Mouse (Mus musculus): Measurements from ENCODE around the gene Catsper1.

The Catsper1 gene

DNA sequence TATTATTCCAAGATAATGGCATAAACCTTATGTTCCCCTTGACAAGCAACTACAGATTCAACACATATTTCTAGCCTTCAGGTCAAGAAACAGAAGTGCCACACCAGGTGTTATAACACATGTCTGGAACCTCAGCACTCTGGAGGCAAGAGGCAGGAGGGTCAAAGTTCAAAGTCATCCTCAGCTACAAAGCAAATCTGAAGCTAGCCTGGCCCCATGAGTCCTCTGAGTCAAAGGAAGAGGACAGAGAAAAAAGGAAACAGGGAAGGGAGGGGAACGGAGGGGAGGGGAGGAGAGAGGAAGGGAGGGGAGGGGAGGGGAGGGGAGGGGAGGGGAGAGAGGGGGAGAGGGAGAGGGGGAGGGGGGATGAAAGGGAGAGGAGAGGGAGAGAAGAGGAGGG lies 20.5 kb downstream of the Catsper1 start:
- no peak for DNase-seq

DNA sequence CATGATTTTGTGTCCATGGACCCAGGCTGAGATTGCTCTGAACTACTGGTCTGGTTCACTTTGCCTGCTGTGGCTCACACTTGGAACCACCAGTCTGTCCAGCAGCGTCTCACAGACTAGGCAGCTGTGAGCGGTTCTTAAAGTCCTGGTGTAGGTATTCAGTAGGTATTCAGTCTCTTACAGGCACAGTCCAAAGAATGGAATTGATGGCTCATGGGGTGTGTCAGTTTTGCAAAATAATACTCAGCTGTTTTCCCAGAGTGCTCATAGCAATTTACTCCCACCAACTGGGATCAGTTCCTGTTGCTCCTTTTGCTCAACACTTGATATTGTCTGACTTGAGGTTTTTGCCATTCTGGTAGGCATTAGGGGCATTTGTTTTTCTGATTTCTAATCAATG lies 26.6 kb downstream of the Catsper1 start:
- DNase-seq, result no peak

DNA sequence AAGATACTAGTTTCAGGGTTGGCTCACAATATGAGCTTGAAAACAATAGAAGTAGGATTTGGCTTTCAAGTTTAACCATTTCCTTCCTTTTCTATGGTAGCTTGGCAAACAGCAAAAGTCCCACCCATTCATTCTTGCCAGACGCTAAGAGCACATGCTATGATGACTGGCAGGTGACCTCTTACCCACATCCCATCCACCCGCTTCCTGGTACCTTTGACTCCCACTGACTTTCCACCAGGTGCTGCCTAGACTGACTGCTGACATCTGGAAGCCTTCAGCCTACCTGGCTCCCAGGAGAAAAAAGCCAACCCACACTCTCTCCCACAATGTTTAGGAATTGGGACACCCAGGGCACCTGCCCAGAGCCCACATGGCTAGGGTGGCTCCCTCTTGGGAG lies 28.6 kb downstream of the Catsper1 start:
- no peak for DNase-seq

DNA sequence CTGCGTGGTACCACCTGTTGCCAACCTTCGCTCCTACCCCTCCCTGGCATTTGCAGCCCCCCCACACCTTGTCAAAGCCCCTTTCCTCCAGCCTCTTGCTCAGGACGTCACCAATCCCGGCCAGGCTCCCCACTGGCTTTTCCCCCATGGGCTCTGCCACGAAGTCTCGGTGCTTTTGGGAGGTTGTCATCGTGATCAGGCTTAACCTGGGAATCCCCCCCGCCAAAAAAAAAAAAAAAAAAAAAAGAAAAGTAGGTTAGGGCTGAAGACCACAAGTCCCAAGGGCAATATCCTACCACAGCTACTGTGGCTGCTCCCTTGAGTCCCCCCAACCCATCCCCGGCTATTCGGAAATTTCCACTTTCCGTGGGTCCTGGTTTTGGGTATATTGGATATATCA lies 30.2 kb downstream of the Catsper1 start:
- no peak for DNase-seq

DNA sequence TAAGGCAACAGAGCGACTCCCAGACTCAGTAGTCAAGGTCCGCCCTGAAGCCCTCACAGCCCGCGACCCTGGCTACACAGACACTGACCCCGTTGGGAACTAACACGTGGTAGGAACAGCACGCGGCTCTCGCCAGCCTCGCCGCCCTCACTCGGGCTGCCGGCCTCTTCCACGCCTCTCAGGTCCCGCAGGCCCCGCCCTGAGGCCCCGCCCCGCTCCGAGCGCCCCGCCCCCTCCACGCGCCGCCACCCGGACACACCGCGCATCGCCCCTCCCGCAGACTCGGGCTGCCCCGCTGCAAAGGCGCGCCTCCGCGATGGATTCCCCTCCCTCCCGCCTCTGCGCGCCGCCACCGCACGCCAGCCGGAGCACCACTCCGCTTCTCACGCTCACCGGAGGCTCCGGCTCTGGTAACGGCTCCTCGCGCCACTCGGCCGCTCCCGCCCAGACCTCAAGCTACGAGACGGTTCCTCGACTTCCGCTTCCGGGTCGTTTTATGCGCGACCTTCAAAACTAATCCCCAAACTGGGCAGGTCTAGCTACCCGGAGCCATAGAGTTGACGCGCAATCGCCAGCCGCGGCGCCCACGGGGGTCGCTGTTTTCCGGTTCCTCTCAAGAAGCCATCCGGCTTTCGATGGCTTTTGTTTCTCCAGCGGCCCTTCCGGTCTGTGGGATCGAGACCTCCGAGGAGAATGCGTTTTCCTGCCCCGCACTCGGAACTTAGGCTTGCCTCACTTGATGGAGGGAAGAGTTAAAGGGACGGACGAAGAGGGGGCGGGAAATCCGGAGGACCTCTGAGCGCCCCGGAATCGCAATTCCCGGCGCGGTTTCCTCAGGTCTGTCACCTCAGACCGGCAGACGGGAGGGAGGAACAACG lies 30.9 kb downstream of the Catsper1 start, which contains the start of gene Eif1ad:
TSS of gene Eif1ad (plus strand) at position 567 of the 878 bp plus-strand sequence.
- DNase-seq, result peak; percentile 94

DNA sequence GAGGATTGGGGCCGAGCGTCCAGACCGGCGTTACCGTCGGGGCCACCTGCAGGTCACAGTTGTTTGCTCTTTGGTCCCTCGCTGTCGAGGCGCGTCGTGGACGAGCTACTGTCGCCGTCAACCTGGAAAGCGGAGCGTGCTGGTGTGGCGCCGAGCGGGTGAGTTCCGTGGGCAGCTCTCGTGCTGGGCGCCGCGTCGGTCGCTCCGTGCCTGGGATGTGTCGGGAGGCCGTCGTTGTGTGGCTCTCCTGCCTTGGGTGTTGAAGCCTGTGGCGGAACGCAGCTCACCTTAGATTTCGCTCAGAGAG lies 31.5 kb downstream of the Catsper1 start, which contains the start of gene Banf1:
TSS of gene Banf1 (minus strand) at position 116 of the 307 bp plus-strand sequence.
- DNase-seq, result no peak

DNA sequence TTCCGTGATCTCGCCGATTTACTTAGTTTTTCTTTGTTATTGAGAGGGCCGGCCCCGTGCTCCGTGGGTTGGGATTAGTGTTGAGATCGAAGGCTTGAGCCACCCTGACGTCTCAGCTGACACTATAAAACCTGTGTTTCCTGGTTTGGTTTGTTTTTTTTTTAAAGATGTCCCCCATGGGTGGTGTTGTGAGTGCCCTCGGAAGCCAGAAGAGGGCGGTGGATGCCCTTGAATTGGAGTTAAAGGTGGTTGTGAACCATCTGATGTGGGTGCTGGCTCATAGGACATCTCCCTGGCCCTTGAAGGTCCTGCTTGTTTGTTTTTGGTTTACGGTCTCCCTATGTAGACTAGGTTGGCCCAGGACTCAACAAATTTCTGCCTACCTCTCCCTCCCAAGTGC lies 31.9 kb downstream of the Catsper1 start:
- no peak for DNase-seq

DNA sequence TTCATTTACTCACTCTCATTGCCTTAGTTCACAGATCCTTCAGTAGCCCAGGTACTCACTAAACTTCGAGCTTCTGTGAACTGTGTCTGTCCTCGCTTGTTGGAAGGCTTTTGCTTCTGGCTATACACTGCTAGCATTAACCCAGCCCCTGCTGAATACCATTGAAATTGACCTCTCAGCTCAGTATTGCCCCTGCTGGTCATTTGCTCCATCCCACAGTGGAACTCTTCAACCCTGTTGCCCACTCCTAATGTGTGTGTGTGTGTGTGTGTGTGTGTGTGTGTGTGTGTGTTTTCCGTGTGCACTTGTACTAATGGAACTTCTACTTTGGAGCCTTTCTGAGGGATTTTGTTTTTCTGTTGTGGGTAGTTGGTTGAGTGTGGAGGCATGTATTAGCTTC lies 35.4 kb downstream of the Catsper1 start:
- no peak for DNase-seq

DNA sequence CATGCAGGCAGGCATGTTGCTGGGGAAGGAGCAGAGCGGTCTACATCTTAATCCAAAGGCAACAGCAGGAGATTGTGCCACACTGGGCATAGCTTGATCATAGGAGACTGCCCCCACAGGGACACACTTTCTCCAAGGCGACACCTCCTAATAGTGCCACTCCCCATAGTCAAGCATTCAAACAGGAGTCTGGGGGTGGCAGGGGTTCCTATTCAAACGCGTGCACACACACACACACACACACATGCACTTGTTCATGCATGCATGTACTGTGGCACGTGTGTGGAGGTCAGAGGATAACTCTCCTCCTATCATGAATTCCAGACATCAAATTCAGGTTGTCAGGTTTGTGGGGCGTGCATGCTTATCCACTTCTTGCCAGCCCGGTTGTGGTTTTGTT lies 37.2 kb downstream of the Catsper1 start:
- DNase-seq, result no peak

DNA sequence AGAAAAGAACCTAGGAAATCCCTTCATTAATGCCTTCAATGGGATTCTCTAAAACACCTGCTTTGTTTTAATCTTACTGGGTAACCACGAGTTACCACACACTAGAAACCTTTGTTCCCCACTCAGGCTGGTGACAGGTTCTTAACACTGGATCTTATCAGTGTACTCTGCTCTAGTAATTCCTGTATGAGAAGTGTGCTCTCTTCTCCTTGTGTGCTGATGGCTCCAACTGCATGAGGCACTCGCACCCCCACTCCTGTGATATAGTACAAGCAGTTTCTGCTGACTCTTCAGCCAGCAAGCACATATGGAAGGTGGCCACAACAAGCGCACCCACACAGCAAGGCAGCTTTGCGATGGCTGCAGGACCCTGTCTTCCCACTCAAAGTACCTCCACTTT lies 38.6 kb downstream of the Catsper1 start:
- DNase-seq, result no peak

DNA sequence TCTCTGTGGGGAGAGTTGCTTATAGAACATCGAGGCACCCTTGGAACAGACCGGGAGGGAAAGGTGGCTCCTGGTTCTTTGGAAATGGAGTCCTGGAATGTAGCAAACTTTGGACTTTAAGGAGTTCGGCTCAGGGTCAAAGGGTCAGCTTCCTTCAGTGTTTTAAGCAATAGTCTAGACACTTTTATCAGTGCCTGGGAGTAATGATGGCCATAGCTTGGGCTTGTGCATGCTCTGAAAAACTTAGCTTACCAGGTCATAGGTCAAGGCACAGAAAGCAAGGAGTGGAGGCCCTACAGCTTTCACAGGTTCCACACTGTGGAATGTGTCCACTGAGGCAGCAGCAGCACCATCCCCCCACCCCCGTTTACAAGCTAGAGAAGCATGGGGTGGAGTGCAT lies 39.2 kb downstream of the Catsper1 start:
- no peak for DNase-seq

DNA sequence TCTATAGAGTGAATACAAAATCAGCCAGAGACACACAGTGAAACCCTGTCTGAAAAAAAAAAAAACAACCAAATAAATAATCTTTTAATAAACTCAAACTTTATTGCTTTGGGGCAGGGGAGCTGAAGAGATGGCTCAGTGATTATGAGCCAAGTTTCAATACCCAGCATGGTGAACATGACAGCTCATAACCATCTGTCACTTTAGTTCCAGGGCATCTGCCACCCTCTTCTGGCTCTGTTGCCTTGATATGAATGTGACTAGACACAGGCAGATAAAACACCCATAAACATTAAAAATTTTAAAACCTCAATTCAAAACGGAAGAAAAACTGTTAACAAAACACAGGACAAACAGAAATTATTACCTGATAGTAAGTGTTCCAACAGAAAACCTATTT lies 41.9 kb downstream of the Catsper1 start:
- DNase-seq, result no peak

DNA sequence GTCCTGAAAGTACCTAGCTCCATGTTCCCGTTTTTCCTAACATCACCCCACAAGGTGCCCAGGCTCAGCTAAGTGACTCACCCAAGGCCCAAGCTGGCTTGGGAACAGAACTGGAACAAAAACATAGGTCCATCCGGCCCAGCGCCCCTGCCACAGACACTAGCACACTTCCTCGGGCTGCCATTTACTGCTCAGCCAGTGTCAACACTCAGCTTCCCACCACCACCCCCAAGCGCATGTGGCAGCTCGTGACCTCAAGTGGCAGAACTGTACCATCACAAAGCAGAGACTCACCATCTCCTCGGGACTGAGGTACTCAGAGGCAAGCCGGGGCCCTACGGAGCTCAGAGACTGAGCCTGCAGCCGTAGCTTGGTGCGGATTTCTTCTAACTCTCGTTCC lies 47.8 kb downstream of the Catsper1 start:
- DNase-seq, result no peak

DNA sequence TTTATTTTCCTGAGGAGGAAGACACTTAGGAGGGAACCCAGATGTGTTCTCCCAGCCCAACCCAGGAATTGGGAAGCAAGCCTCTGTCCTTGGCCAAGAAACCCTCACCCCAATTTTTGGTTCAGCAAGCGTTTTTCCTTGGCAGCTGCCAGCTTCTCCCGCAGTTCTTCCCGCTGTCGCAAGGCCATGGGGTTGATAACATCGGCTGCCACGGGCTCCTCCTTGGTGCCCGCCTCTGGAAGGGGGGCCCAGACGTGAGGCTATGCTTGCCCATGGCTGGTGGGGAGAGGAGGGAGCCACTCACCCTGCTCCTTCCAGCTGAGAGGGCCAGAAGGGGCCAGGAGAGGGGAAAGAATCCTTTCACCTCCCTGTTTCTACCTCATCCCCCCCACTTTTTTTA lies 49.2 kb downstream of the Catsper1 start:
- no peak for DNase-seq

DNA sequence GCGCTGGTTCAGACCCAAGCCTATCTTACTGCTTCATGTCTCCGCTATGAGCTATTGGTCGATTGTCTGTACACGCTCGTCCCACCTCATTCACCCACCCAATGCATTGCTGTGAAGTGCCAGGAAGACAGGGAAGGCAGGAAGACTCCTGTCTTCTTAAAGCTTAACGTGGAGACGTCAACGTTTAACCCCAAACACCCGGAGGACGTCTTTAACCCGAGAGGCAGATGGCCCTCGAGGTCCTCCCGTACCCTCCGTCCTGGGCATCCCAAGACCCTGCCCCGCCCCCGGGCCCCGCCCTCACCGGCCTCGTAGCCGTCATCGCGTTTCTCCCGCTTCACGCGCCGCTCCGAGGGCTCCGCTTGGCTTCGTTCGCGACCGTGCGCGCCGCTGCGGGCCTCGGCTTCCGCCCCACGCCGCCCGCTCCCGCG lies 52.5 kb downstream of the Catsper1 start:
- DNase-seq, result no peak

DNA sequence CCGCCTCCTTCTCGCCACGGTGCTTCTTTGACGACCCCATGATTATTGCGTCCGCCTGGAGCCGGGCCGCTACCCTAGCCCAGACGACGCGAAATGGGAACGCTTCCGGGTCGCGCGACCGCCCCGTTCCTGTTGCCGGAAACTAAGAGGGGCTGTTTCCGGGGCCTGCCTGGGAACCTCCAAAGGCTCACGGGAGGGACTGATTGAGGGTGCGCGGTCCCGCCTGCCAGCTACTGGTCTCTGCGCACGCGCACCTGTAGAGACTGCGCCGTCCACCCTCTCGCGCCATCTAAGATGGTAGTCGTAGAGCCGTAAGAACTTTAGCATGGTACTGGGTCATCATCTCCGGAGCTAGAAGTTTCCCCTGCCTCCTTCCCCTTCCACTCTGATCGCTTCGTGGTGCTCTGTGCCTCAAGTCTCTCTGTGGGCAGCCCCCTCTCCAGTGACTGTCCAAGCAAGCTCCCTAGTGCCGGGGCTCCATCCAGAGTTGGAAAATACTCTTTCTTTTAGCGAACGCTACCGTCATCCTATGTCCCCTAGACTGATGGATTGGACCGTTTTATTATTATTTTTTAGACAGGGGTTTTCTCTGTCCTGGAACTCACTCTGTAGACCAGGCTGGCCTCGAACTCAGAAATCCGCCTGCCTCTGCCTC lies 53.2 kb downstream of the Catsper1 start, which contains the start of gene Sart1:
TSS of gene Sart1 (minus strand) at position 116 of the 655 bp plus-strand sequence.
- DNase-seq, result peak; percentile 93

DNA sequence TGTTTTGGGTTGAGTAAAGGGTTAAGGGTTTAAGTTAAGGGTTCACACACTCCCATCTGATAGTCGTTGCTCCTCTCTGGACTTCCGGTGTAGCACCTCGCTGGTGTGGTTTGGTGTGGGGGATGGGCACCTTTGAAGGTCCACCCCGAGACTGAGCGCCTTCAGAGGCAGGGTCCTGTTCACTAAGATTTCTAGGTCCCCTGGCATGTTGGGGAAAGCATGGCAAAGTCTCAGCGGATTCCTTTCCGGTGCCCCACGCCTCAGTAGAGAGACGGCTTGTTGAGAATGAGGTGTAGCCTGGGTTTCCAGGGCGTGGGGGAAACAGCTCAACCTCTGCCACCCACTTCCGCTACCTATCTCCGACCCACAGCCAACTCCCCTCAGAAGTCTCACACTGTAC lies 54.1 kb downstream of the Catsper1 start:
- peak; percentile 86 for DNase-seq

DNA sequence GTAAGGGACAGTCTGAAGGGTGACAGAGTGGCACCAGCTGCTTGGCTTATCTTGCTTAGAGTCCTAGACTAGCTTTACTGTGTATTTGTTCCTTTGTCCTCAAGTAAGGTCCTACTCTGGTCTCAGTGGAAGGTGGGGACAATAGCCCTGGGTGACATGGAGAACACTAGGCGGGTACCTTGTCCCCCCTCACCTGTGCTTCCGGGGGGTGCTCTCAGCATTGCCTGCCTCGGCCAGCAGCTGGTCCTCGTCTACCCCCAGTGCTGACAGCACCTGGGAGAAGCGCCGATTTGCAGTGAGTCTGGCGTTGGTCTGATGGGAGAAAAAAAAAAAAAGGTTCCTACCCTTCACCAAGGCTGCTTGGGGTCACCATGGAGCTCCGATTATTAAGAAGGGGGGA lies 54.9 kb downstream of the Catsper1 start:
- peak; percentile 60 for DNase-seq

DNA sequence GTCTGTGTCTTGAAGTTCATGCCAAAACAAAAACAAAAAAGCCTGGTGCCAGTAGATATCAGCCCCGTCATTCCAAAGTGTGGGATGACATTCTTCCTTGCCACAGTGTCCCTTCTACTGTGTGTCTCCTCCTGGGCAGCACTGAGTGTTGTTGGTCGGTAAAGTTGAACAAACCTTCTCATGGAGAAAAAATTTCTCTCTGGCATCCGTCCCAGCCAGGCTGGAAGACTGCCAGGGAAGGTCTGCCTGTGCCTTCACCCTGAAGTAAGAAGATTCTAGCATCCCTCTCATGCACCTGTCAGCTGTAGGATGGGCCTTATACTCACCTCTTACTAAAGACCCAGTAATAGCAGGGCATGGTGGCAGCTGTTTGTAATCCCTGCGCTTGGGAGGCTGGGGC lies 57.4 kb downstream of the Catsper1 start:
- DNase-seq, result no peak

Measured in thymus, postnatal 25 days (tissue).